Mouse (Mus musculus): Measurements from ENCODE around the gene Rtl6.

GRCm38 (mm10) chr15:84597816-84598215 lies 40.2 kb upstream of the Rtl6 start:
- TF ChIP-seq CTCF (IDR thresholded peaks at IDR 0.05; ENCODE audit: insufficient read depth, low read length) (no peak), POLR2A (IDR thresholded peaks at IDR 0.05; ENCODE audit: borderline replicate concordance, extremely low read depth, low read depth, low read length) (no peak)

All from lung, adult 2 months (tissue).